Mouse (Mus musculus): ENCODE measurements around the gene Tnpo3. TPM values are rescaled to one million over a fixed set of nuclear protein-coding genes. Genes with fewer than 3 reads are reported as not detected.

Gene Tnpo3
- polyA plus RNA-seq (2014; fragmentation: Illumina TruSeq; extraction: RNeasy Lipid Tissue Mini Kit (QIAGEN cat#74804); ENCODE audit: low read depth, low replicate concordance): 75.2 TPM

GRCm38 (mm10) chr6:29609111-29610019 lies at the start of gene Tnpo3:
TSS of gene Tnpo3 (minus strand) at chr6:29609887.

GRCm38 (mm10) chr6:29526281-29527251 lies 83.1 kb downstream of the Tnpo3 start, which contains the start of gene Irf5:
TSS of gene Irf5 (plus strand) at chr6:29526625.

GRCm38 (mm10) chr6:29507447-29508309 lies 102.0 kb downstream of the Tnpo3 start, which contains the start of gene Kcp:
TSS of gene Kcp (minus strand) at chr6:29507952.

Other genes with a start within 250 kb of the Tnpo3 start
- not detected for gene Opn1sw, start 221.4 kb downstream of the Tnpo3 start, polyA plus RNA-seq (2014; fragmentation: Illumina TruSeq; extraction: RNeasy Lipid Tissue Mini Kit (QIAGEN cat#74804); ENCODE audit: low read depth, low replicate concordance)
- 0.24 TPM for gene Ccdc136, start 213.6 kb downstream of the Tnpo3 start, polyA plus RNA-seq (2014; fragmentation: Illumina TruSeq; extraction: RNeasy Lipid Tissue Mini Kit (QIAGEN cat#74804); ENCODE audit: low read depth, low replicate concordance)
- not detected for gene Flnc, start 176.6 kb downstream of the Tnpo3 start, polyA plus RNA-seq (2014; fragmentation: Illumina TruSeq; extraction: RNeasy Lipid Tissue Mini Kit (QIAGEN cat#74804); ENCODE audit: low read depth, low replicate concordance)
- 73.7 TPM for gene Atp6v1f, start 142.2 kb downstream of the Tnpo3 start, polyA plus RNA-seq (2014; fragmentation: Illumina TruSeq; extraction: RNeasy Lipid Tissue Mini Kit (QIAGEN cat#74804); ENCODE audit: low read depth, low replicate concordance)
- gene Atp6v1fnb, start 138.4 kb downstream of the Tnpo3 start, polyA plus RNA-seq (2014; fragmentation: Illumina TruSeq; extraction: RNeasy Lipid Tissue Mini Kit (QIAGEN cat#74804); ENCODE audit: low read depth, low replicate concordance): not detected
- 0.44 TPM for gene Kcp, start 101.9 kb downstream of the Tnpo3 start, polyA plus RNA-seq (2014; fragmentation: Illumina TruSeq; extraction: RNeasy Lipid Tissue Mini Kit (QIAGEN cat#74804); ENCODE audit: low read depth, low replicate concordance)
- 2.2 TPM for gene Irf5, start 83.3 kb downstream of the Tnpo3 start, polyA plus RNA-seq (2014; fragmentation: Illumina TruSeq; extraction: RNeasy Lipid Tissue Mini Kit (QIAGEN cat#74804); ENCODE audit: low read depth, low replicate concordance)
- gene Tspan33, start 84.3 kb upstream of the Tnpo3 start, polyA plus RNA-seq (2014; fragmentation: Illumina TruSeq; extraction: RNeasy Lipid Tissue Mini Kit (QIAGEN cat#74804); ENCODE audit: low read depth, low replicate concordance): 4.2 TPM
- 12.8 TPM for gene Smo, start 125.6 kb upstream of the Tnpo3 start, polyA plus RNA-seq (2014; fragmentation: Illumina TruSeq; extraction: RNeasy Lipid Tissue Mini Kit (QIAGEN cat#74804); ENCODE audit: low read depth, low replicate concordance)
- gene Ahcyl2, start 158.1 kb upstream of the Tnpo3 start, polyA plus RNA-seq (2014; fragmentation: Illumina TruSeq; extraction: RNeasy Lipid Tissue Mini Kit (QIAGEN cat#74804); ENCODE audit: low read depth, low replicate concordance): 264 TPM